Mouse (Mus musculus) left cerebral cortex, postnatal 25 days (tissue): ENCODE measurements around the gene Vps35l. TPM values are rescaled to one million over a fixed set of nuclear protein-coding genes. Genes with fewer than 3 reads are reported as not detected.
A peak's percentile ranks its signal among the peaks of the same experiment; 100 is the strongest.

Source experiments
- DNase-seq, 2 experiments: peaks; one replicate each; pipeline ENCODE4 v3.0.0; 2022; ENCODE audit warnings: low spot score in 2 of 2, mixed read lengths in 1 of 2
- intact Hi-C: fragments of 180-260 bp; cut with DNase I; formaldehyde crosslinking; loops from one replicate; pipeline ENCODE4 v1.15.1; 2025
- total RNA-seq, 2 experiments: library from RNA; stranded (reverse); gene quantifications; 2 replicates each; pipeline ENCODE4 v1.2.3; 2021

The Vps35l gene
- total RNA-seq, 2 experiments from 2014 or later, result 51.2 to 58.2 TPM

GRCm38 (mm10) chr7:118851571-118851970, 111.5 kb downstream of the Vps35l start:
- intact Hi-C loops, result no loop called here

GRCm38 (mm10) chr7:118852611-118853010, 112.6 kb downstream of the Vps35l start:
- no peak for DNase-seq
- intact Hi-C loops, result no loop called here

More at GRCm38 (mm10) chr7:118851571-118851970, 111.5 kb downstream of the Vps35l start:
- peak in 1 of 2 experiments; percentile 13 for DNase-seq

- intact Hi-C loops, result loop anchor here (1.0 kb wide), 1 partner anchor 140 kb away; no protein-coding TSS in a partner anchor
These were observed 114.6 kb downstream of the Vps35l start for GRCm38 (mm10) chr7:118854606-118855005.

GRCm38 (mm10) chr7:118855171-118855876, 115.3 kb downstream of the Vps35l start, which contains the start of gene Iqck:
Iqck (plus strand) TSS chr7:118855752.
- intact Hi-C loops, result loop anchor here (1.0 kb wide), 1 partner anchor 139 kb away; no protein-coding TSS in a partner anchor
- peak; percentile 94 to 95 for DNase-seq

More at GRCm38 (mm10) chr7:118854606-118855005, 114.6 kb downstream of the Vps35l start:
- DNase-seq, result no peak

- intact Hi-C loops, result loop anchor here (1.0 kb wide), 1 partner anchor 138 kb away; no protein-coding TSS in a partner anchor
- DNase-seq, result no peak
These were observed 115.9 kb downstream of the Vps35l start, which contains the start of gene Knop1 for GRCm38 (mm10) chr7:118855877-118856304. Knop1 (minus strand) TSS chr7:118856254.

- DNase-seq, result no peak
- intact Hi-C loops, result no loop called here
These were observed 118.6 kb downstream of the Vps35l start for GRCm38 (mm10) chr7:118858640-118859039.

- intact Hi-C loops, result no loop called here
- DNase-seq, result no peak
These were observed 125.3 kb downstream of the Vps35l start for GRCm38 (mm10) chr7:118865362-118865761.

- DNase-seq, result no peak
- intact Hi-C loops, result loop anchor here (5.0 to 10.0 kb wide), 2 partner anchors 118 to 615 kb away; partner anchors contain the start of gene Gprc5b
These were observed 139.5 kb downstream of the Vps35l start for GRCm38 (mm10) chr7:118879466-118880029.

- intact Hi-C loops, result loop anchor here (10.0 kb wide), 1 partner anchor 611 kb away; no protein-coding TSS in a partner anchor
- DNase-seq, result no peak
These were observed 143.9 kb downstream of the Vps35l start for GRCm38 (mm10) chr7:118883957-118884356.

GRCm38 (mm10) chr7:118884969-118885368, 144.9 kb downstream of the Vps35l start:
- intact Hi-C loops, result loop anchor here (5.0 to 10.0 kb wide), 2 partner anchors 92 to 610 kb away; no protein-coding TSS in a partner anchor
- DNase-seq, result no peak

- intact Hi-C loops, result loop anchor here (5.0 to 10.0 kb wide), 2 partner anchors 90 to 607 kb away; no protein-coding TSS in a partner anchor
- DNase-seq, result no peak
These were observed 147.5 kb downstream of the Vps35l start for GRCm38 (mm10) chr7:118887303-118888055.

- DNase-seq, result no peak
- intact Hi-C loops, result loop anchor here (5.0 to 10.0 kb wide), 2 partner anchors 88 to 606 kb away; no protein-coding TSS in a partner anchor
These were observed 149.1 kb downstream of the Vps35l start for GRCm38 (mm10) chr7:118889046-118889680.

Other genes with a start within 250 kb of the Vps35l start
- gene Itpripl2, start 248.3 kb upstream of the Vps35l start, total RNA-seq, result 1 to 10 TPM; 3.3 to 3.4 TPM
- gene Coq7, start 206.9 kb upstream of the Vps35l start, total RNA-seq, result 10 to 100 TPM; 33.4 to 37.1 TPM
- 10 to 100 TPM; 13.3 to 21.4 TPM for gene Tmc7, start 155.5 kb upstream of the Vps35l start, total RNA-seq
- under 1 TPM; 0.27 to 0.37 TPM for gene Tmc5, start 142.9 kb upstream of the Vps35l start, total RNA-seq
- 100 to 1,000 TPM; 288 TPM for gene Gde1, start 34.4 kb upstream of the Vps35l start, total RNA-seq
- 10 to 100 TPM; 44.5 to 47.7 TPM for gene Ccp110, start 27.7 kb upstream of the Vps35l start, total RNA-seq
- gene Iqck, start 115.5 kb downstream of the Vps35l start, total RNA-seq, result 1 to 10 TPM; 3.1 to 3.5 TPM
- gene Knop1, start 116.0 kb downstream of the Vps35l start, total RNA-seq, result 10 to 100 TPM; 26.6 to 27.5 TPM